Comparison of ENCODE assay signal across 22 mouse cellular contexts in the genomic region with DNA sequence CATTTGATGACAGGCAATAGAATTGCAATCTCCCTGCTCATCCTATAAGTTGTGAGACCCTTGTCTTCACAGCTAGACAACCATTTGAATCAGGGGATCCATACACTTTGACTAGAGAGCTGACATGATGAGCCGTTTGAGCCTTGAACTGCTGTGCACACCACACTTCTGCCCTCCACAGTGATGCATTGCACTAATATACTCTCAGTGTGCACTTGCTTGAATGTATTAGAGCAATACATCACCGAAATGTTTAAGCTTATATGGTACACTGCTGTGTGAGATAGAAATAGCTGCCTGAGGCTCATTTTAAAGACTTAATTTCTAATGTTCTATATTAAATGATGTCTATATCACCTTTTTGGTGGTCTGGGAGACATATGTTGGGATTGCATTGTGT.
"Had no signal": no experiment of that assay in that cellular context is flagged by ENCODE, and none has a peak within 500 bp of the region (broad histone marks: within the 10 kb centered on the region; RNA-seq: fewer than 3 reads in every experiment).

No protein-coding gene starts in this region.

- H3K27ac ChIP-seq: gastrocnemius, adult 2 months; heart, embryonic 10.5 days; intestine, embryonic 15.5 days; layer of hippocampus, adult 2 months; left cerebral cortex, adult 2 months; limb, embryonic 13.5 days; limb, embryonic 15.5 days; liver, embryonic 12.5 days had no signal

- H3K4me1 ChIP-seq: heart, embryonic 10.5 days; heart, embryonic 12.5 days; intestine, embryonic 15.5 days; limb, embryonic 13.5 days; limb, embryonic 15.5 days; liver, embryonic 12.5 days had no signal

- DNase-seq: gastrocnemius, adult 2 months; gastrocnemius, postnatal 10 days; gastrocnemius, postnatal 25 days; heart, adult 18-20 months; heart, postnatal 10 days; heart, postnatal 4 days; kidney, adult 18-20 months; kidney, adult 8-10 months; kidney, postnatal 10 days; kidney, postnatal 25 days; kidney, postnatal 4 days had no signal

- H3K9ac ChIP-seq: heart, embryonic 12.5 days; intestine, embryonic 15.5 days; limb, embryonic 13.5 days; limb, embryonic 15.5 days; liver, embryonic 12.5 days had no signal

- H3K36me3 ChIP-seq: heart, embryonic 10.5 days; heart, embryonic 12.5 days; intestine, embryonic 15.5 days; limb, embryonic 13.5 days; limb, embryonic 15.5 days; liver, embryonic 12.5 days had no signal

- H3K27me3 ChIP-seq: heart, embryonic 12.5 days; intestine, embryonic 15.5 days; limb, embryonic 13.5 days; limb, embryonic 15.5 days; liver, embryonic 12.5 days had no signal

- ATAC-seq: forebrain, embryonic 16.5 days; inflammation-experienced regulatory T-cells, adult 6 months; intestine, embryonic 15.5 days; intestine, postnatal 0 days; liver, embryonic 12.5 days had no signal

- H3K9me3 ChIP-seq: heart, embryonic 10.5 days; heart, embryonic 12.5 days; intestine, embryonic 15.5 days; limb, embryonic 13.5 days; limb, embryonic 15.5 days; liver, embryonic 12.5 days had no signal

- H3K4me2 ChIP-seq: heart, embryonic 12.5 days; intestine, embryonic 15.5 days; limb, embryonic 13.5 days; limb, embryonic 15.5 days; liver, embryonic 12.5 days had no signal

- H3K4me3 ChIP-seq: gastrocnemius, adult 2 months; heart, embryonic 10.5 days; heart, embryonic 12.5 days; intestine, embryonic 15.5 days; layer of hippocampus, adult 2 months; left cerebral cortex, adult 2 months; limb, embryonic 13.5 days; limb, embryonic 15.5 days; liver, embryonic 12.5 days had no signal
